Mouse (Mus musculus): ENCODE measurements around the gene AC140267.1. TPM values are rescaled to one million over a fixed set of nuclear protein-coding genes. Genes with fewer than 3 reads are reported as not detected.

AC140267.1 gene
- polyA plus RNA-seq (2012; rRNA removed), result not detected in 2 replicates

DNA sequence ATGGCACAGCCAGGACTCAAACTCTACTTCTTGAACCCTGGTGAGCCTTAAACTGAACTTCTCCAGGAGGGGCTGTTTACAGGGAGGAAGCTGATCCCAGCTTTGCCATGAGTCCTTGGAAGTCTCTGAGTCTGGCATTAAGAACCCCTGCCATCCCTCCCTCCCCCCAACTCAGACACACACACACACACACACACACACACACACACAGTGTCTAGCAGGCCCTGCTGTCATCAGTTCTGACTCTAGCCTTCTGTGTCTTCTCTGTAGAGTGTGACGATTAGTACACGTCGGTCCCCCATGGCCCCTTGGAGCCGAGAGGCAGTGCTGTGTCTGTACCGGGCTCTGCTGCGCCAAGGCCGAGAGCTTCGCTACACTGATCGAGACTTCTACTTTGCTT is at the start of gene AC140267.1:
AC140267.1 (plus strand) TSS at position 301 of the 400 bp plus-strand sequence.
- 96% methylated on average over 9 of the region's 9 CpGs for WGBS
- TF ChIP-seq POLR2A (IDR thresholded peaks at IDR 0.05; ENCODE audit: borderline replicate concordance, extremely low read depth, low read depth, low read length), result no peak
- no peak for TF ChIP-seq CTCF (IDR thresholded peaks at IDR 0.05; ENCODE audit: insufficient read depth, low read length)
- Histone ChIP-seq H3K4me3 (replicated peaks; ENCODE audit: extremely low read depth, low read depth, low read length) (no peak within 1 kb of the TSS), H3K4me1 (ENCODE audit: control insufficient read depth, insufficient read depth, low read length) (no peaks in the 10 kb centered on the region)
- no peak for DNase-seq

DNA sequence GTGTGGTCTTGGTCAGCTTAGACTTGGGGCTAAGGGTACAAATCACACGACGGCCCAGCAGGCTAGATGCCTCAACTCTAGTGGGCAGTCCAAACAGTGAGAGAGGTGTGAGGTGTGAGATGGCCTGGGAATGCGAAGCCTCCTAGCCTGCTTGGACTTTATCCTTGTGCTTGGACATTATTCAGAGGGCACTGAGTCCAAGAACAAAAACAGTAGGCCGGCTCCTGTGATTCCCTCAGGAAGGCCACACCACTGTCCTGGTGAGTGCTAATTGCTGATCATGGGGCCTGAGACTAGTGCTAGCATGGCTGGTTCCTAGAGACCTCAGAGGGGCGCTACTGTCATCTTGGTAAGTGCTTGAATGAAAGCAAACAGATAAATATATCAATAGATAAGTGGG is 46.7 kb upstream of the AC140267.1 start:
- 71% methylated on average over 5 of the region's 5 CpGs for WGBS
- Histone ChIP-seq H3K4me3 (replicated peaks; ENCODE audit: extremely low read depth, low read depth, low read length) (no peak overlapping the region), H3K4me1 (ENCODE audit: control insufficient read depth, insufficient read depth, low read length) (no peaks in the 10 kb centered on the region)
- TF ChIP-seq CTCF (IDR thresholded peaks at IDR 0.05; ENCODE audit: insufficient read depth, low read length) (no peak), POLR2A (IDR thresholded peaks at IDR 0.05; ENCODE audit: borderline replicate concordance, extremely low read depth, low read depth, low read length) (no peak)
- no peak for DNase-seq

- no peak for TF ChIP-seq POLR2A (IDR thresholded peaks at IDR 0.05; ENCODE audit: borderline replicate concordance, extremely low read depth, low read depth, low read length)
- H3K4me1 ChIP-seq (ENCODE audit: control insufficient read depth, insufficient read depth, low read length), result no peaks in the 10 kb centered on the region
- 63% methylated on average over 4 of the region's 4 CpGs for WGBS
Measured at GRCm38 (mm10) chr15:80190075-80190474, 45.6 kb upstream of the AC140267.1 start.

GRCm38 (mm10) chr15:80191585-80192245 is 43.9 kb upstream of the AC140267.1 start:
- Histone ChIP-seq H3K4me3 (replicated peaks; ENCODE audit: extremely low read depth, low read depth, low read length) (no peak overlapping the region), H3K4me1 (ENCODE audit: control insufficient read depth, insufficient read depth, low read length) (no peaks in the 10 kb centered on the region)
- WGBS, result 54% methylated on average over 8 of the region's 8 CpGs
- TF ChIP-seq CTCF (IDR thresholded peaks at IDR 0.05; ENCODE audit: insufficient read depth, low read length), result no peak
- TF ChIP-seq POLR2A (IDR thresholded peaks at IDR 0.05; ENCODE audit: borderline replicate concordance, extremely low read depth, low read depth, low read length), result no peak
- DNase-seq, result no peak

More at GRCm38 (mm10) chr15:80190075-80190474, 45.6 kb upstream of the AC140267.1 start:
- H3K4me3 ChIP-seq (replicated peaks; ENCODE audit: extremely low read depth, low read depth, low read length), result no peak overlapping the region
- no peak for DNase-seq

DNA sequence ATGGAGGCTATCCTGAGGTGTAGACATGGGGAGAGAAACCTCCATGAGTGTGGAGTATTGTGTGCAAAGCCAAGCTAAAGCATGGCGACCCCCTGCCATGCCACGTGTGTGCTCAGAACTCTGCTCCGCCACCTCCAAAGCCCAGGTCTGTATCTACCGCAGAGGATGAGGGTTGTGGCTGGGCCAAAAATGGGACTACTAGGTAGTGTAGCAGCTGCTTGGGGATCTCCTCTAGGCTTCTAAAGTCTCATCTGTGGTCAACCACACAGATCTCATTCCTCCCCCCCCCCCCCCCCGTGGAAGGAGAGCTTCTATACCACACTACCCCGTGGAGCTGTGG is 43.4 kb upstream of the AC140267.1 start:
- 75% methylated on average over 6 of the region's 6 CpGs for WGBS
- no peak for DNase-seq
- Histone ChIP-seq H3K4me3 (replicated peaks; ENCODE audit: extremely low read depth, low read depth, low read length) (no peak overlapping the region), H3K4me1 (ENCODE audit: control insufficient read depth, insufficient read depth, low read length) (no peaks in the 10 kb centered on the region)
- TF ChIP-seq CTCF (IDR thresholded peaks at IDR 0.05; ENCODE audit: insufficient read depth, low read length), result no peak
- no peak for TF ChIP-seq POLR2A (IDR thresholded peaks at IDR 0.05; ENCODE audit: borderline replicate concordance, extremely low read depth, low read depth, low read length)

GRCm38 (mm10) chr15:80192847-80193246 is 42.8 kb upstream of the AC140267.1 start:
- WGBS, result 61% methylated on average over 7 of the region's 7 CpGs
- DNase-seq, result no peak
- TF ChIP-seq CTCF (IDR thresholded peaks at IDR 0.05; ENCODE audit: insufficient read depth, low read length) (no peak), POLR2A (IDR thresholded peaks at IDR 0.05; ENCODE audit: borderline replicate concordance, extremely low read depth, low read depth, low read length) (no peak)
- H3K4me1 ChIP-seq (ENCODE audit: control insufficient read depth, insufficient read depth, low read length), result no peaks in the 10 kb centered on the region
- no peak overlapping the region for H3K4me3 ChIP-seq (replicated peaks; ENCODE audit: extremely low read depth, low read depth, low read length)

- no peak for TF ChIP-seq CTCF (IDR thresholded peaks at IDR 0.05; ENCODE audit: insufficient read depth, low read length)
- no peak for TF ChIP-seq POLR2A (IDR thresholded peaks at IDR 0.05; ENCODE audit: borderline replicate concordance, extremely low read depth, low read depth, low read length)
- 83% methylated on average over 2 of the region's 2 CpGs for whole genome bisulfite sequencing
- DNase-seq, result no peak
- Histone ChIP-seq H3K4me1 (ENCODE audit: control insufficient read depth, insufficient read depth, low read length) (no peaks in the 10 kb centered on the region), H3K4me3 (replicated peaks; ENCODE audit: extremely low read depth, low read depth, low read length) (no peak overlapping the region)
Measured at GRCm38 (mm10) chr15:80199556-80199955, 36.1 kb upstream of the AC140267.1 start.

GRCm38 (mm10) chr15:80202111-80202775 is 33.4 kb upstream of the AC140267.1 start:
- Histone ChIP-seq H3K4me1 (ENCODE audit: control insufficient read depth, insufficient read depth, low read length) (no peaks in the 10 kb centered on the region), H3K4me3 (replicated peaks; ENCODE audit: extremely low read depth, low read depth, low read length) (no peak overlapping the region)
- DNase-seq, result no peak
- WGBS, result 76% methylated on average over 6 of the region's 6 CpGs
- TF ChIP-seq CTCF (IDR thresholded peaks at IDR 0.05; ENCODE audit: insufficient read depth, low read length) (no peak), POLR2A (IDR thresholded peaks at IDR 0.05; ENCODE audit: borderline replicate concordance, extremely low read depth, low read depth, low read length) (no peak)

- 32% methylated on average over 4 of the region's 4 CpGs for WGBS
- H3K4me1 ChIP-seq (ENCODE audit: control insufficient read depth, insufficient read depth, low read length), result no peaks in the 10 kb centered on the region
- H3K4me3 ChIP-seq (replicated peaks; ENCODE audit: extremely low read depth, low read depth, low read length), result no peak overlapping the region
- TF ChIP-seq POLR2A (IDR thresholded peaks at IDR 0.05; ENCODE audit: borderline replicate concordance, extremely low read depth, low read depth, low read length), result no peak
- TF ChIP-seq CTCF (IDR thresholded peaks at IDR 0.05; ENCODE audit: insufficient read depth, low read length), result no peak
- DNase-seq, result no peak
Measured at GRCm38 (mm10) chr15:80203406-80203805, 32.2 kb upstream of the AC140267.1 start.

DNA sequence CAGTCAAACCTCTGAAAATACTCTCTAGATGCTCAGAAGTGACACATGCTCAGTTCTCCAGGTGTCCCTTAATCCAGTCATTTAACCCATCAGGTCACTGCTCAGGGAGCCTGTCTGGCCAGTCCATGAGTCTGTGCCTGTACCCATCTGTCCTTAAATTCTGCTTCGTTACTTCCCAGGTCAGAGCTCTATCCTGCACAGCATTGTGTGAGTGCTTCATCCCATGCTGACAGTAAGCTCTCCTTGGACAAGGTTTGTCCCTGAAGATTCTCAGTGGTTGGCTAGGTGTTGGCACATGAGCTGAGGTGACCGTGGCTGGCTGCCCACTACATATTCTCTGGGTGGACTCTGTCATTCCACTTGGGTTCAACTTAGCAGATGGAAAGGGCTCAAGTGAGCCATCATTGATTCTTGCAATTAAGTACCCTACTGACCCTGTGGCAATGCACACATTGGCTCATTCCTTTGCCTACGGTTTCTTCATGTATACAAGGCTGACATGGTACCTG is 29.5 kb upstream of the AC140267.1 start:
- WGBS, result 79% methylated on average over 3 of the region's 3 CpGs
- Histone ChIP-seq H3K4me3 (replicated peaks; ENCODE audit: extremely low read depth, low read depth, low read length) (no peak overlapping the region), H3K4me1 (ENCODE audit: control insufficient read depth, insufficient read depth, low read length) (no peaks in the 10 kb centered on the region)
- TF ChIP-seq CTCF (IDR thresholded peaks at IDR 0.05; ENCODE audit: insufficient read depth, low read length) (no peak), POLR2A (IDR thresholded peaks at IDR 0.05; ENCODE audit: borderline replicate concordance, extremely low read depth, low read depth, low read length) (no peak)
- no peak for DNase-seq
